Mouse (Mus musculus) layer of hippocampus, postnatal 25 days (tissue): ENCODE data around the gene Cass4. TPM values are rescaled to one million over a fixed set of nuclear protein-coding genes. Genes with fewer than 3 reads are reported as not detected.

ENCODE experiments used
- DNase-seq, 2 experiments: peaks; one replicate each; pipeline ENCODE4 v3.0.0; 2022; ENCODE audit warnings: mixed read lengths in 2 of 2, low spot score in 1 of 2; ENCODE audit errors: extremely low spot score in 1 of 2
- total RNA-seq, 2 experiments: library from RNA; stranded (reverse); gene quantifications; 2 replicates each; pipeline ENCODE4 v1.2.3; 2021

The Cass4 gene
- total RNA-seq, 2 experiments from 2014 or later: 0.26 to 0.49 TPM

- DNase-seq: no peak
Measured at GRCm38 (mm10) chr2:172437371-172437952, 43.9 kb downstream of the Cass4 start.

DNA sequence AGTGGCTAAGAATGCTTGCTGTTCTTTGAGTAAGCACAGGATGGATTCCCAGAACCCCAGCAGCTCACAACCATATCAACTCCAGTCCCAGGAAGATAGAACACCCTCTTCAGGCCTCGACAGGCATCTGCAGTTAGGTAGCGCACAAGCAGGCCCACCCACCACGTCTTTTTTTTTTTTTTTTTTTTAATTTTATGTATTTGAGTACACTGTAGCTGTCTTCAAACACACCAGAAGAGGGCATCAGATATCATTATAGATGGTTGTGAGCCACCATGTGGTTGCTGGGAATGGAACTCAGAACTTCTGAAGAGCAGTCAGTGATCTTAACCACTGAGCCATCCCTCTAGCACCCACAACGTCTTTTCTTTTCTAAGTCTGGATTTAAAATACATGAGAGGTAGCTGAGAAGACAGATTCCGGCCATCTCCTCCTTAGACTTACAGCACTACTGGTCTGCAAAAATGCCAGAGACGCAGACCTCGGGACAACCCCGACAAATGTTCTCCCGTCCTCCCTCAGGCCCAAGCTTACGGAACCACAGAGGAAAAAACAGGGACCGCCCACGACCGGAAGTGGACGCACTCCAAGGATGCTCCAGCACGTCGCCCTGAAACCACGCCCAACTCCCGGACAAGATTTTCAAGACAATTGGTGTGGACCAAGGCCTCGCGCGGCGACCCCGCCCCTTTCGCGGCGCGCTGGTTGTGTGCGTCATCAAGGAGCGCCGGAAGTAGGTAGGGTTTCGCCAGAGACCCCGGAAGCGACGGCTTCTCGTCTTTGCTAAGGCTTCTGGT is 46.4 kb downstream of the Cass4 start, which contains the start of gene Rtf2:
Rtf2 (plus strand) TSS at position 714 of the 797 bp plus-strand sequence.
- peak; percentile 99 for DNase-seq

DNA sequence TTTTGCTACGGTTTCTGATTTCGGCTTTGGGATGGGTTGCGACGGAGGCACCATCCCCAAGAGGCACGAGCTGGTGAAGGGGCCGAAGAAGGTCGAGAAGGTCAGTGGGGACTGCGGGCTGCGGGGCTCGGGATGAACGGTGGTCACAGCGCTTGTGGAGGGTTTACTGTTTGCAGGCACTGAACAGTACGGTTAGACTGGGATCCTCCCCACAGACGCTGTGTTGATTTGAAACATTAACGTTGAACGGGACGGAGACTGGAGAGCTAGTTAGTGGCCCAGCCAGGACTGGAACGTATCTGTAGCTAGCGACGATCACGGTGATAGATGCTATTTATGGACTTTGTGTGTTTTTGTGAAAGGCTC is 47.0 kb downstream of the Cass4 start:
- no peak for DNase-seq

DNA sequence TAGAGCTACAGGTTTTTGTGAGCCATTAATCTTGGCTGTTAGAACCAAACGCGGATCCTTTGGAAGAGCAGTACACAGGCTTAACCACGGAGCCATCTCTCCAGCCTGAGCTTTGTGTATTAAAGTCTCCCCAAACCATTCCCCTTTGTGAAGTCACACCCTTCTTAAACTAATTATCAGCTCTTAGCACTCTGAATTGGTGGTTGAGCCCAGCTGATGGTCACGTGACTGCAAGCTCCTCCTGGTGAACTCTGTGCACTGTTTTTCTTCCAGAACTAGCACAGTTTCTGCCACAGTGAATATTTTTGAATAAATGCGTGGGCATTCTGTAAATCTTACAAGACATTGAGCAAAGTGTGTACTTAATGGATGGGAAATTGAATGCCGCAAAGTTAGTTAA is 47.6 kb downstream of the Cass4 start:
- DNase-seq: no peak

GRCm38 (mm10) chr2:172445617-172446016 is 52.0 kb downstream of the Cass4 start:
- DNase-seq: no peak

- DNase-seq: no peak
Measured at GRCm38 (mm10) chr2:172447317-172447716, 53.7 kb downstream of the Cass4 start.

- no peak for DNase-seq
Measured at GRCm38 (mm10) chr2:172448329-172448728, 54.7 kb downstream of the Cass4 start.

GRCm38 (mm10) chr2:172450640-172451039 is 57.0 kb downstream of the Cass4 start:
- no peak for DNase-seq

GRCm38 (mm10) chr2:172452031-172452430 is 58.4 kb downstream of the Cass4 start:
- no peak for DNase-seq

DNA sequence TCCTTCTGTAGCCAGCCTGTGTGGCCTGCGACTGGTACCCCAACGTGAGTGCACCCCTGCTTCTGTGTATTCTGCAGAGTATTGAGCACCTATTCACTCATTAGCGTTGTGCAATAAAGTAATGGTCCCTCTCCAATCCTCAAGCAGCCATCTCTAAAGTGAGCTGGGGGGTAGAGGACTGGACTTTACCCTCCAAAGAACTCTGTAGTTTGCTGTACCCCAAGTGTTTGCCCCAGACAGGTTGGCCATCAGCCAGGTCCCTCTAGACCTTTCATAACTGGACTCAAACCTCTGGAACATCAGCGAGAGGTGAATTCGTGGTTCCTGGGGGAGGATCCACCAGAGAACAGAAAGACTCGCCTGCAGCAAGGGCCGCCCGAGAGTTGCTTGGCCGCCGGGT is 58.9 kb downstream of the Cass4 start:
- no peak for DNase-seq

GRCm38 (mm10) chr2:172458496-172458895 is 64.9 kb downstream of the Cass4 start, which contains the start of gene Gcnt7:
Gcnt7 (minus strand) TSS chr2:172458596.
- no peak for DNase-seq

GRCm38 (mm10) chr2:172460647-172461046 is 67.1 kb downstream of the Cass4 start:
- DNase-seq: no peak

GRCm38 (mm10) chr2:172462813-172463212 is 69.2 kb downstream of the Cass4 start:
- no peak for DNase-seq

DNA sequence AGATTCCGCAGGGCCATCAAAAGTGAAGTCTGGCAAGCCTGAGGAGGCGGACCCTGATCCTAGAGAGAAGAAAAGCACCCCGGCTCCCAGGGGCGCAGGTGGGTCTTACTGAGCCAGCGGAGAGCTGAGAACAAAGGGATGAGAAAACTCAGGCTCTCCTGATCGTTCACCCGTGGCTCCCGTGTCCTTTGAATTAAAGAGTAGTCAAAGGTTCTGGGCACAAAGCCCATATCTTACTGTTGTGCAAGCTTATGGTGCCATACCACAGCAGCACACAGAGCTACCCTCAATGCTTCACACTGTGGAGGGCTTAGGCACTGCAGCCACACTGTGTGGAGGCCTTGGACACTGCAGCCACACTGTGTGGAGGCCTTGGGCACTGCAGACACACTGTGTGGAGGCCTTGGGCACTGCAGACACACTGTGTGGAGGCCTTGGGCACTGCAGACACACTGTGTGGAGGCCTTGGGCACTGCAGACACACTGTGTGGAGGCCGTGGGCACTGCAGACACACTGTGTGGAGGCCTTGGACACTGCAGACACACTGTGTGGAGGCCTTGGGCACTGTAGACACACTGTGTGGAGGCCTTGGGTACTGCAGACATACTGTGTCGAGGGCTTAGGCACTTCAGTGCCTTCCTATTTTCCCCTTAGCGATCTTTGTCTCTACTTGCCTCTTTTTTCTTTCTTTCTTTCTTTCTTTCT is 73.0 kb downstream of the Cass4 start:
- no peak for DNase-seq

- no peak for DNase-seq
Measured at GRCm38 (mm10) chr2:172467206-172467605, 73.6 kb downstream of the Cass4 start.

- no peak for DNase-seq
Measured at GRCm38 (mm10) chr2:172468346-172468819, 74.8 kb downstream of the Cass4 start.

- DNase-seq: no peak
Measured at GRCm38 (mm10) chr2:172472318-172472717, 78.7 kb downstream of the Cass4 start, which contains the start of gene Fam209. Fam209 (plus strand) TSS chr2:172472520.

DNA sequence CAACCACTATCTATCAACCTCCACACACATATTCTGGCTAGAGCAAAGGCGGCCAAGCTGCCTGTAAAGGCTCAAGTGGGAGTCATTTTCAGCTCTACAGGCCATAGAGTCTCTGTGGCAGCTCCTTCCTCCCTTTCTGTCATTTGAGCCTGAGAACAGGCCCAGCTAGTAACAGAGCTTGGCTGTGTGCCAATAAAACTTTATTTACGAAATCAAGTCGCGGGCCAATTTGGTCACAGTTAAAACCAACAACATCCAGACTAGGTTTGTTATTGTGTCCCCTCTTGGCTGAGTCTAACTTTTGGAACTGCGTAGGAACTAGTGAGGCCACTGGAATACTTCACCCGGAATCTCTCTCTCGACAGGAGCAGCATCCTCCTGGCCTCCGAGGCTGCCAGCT is 80.0 kb downstream of the Cass4 start:
- DNase-seq: no peak

DNA sequence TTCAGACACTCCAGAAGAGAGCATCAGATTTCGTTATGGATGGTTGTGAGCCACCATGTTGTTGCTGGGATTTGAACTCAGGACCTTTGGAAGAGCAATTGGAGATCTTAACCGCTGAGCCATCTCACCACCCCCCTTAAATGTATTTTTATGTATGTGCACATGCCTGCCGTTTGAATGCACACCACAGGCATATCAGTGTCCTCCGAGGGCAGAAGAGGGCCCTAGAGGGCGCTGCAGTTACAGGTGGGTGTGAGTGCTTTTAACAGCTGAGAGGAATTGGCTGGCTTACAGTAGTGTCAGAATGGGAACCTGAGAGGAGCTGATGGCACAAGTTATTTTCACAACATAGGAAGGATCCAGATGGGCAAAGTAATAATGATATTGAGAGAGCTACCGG is 81.4 kb downstream of the Cass4 start:
- no peak for DNase-seq

- no peak for DNase-seq
Measured at GRCm38 (mm10) chr2:172476707-172477260, 83.2 kb downstream of the Cass4 start.

- DNase-seq: no peak
Measured at GRCm38 (mm10) chr2:172477350-172477749, 83.8 kb downstream of the Cass4 start.
